Mouse (Mus musculus) bone marrow macrophage, adult 2 months (primary cell): ENCODE data around the gene Srgap1.

Source experiments
- CTCF ChIP-seq: IDR thresholded peaks from 2 replicates; pipeline ENCODE4 v1.5.1; 2012; ENCODE audit warnings: low read depth, mild to moderate bottlenecking, low read length, moderate library complexity
- POLR2A ChIP-seq: IDR thresholded peaks from 2 replicates; pipeline ENCODE4 v1.6.1; 2012; ENCODE audit warnings: mild to moderate bottlenecking, low read depth, low read length, borderline replicate concordance

DNA sequence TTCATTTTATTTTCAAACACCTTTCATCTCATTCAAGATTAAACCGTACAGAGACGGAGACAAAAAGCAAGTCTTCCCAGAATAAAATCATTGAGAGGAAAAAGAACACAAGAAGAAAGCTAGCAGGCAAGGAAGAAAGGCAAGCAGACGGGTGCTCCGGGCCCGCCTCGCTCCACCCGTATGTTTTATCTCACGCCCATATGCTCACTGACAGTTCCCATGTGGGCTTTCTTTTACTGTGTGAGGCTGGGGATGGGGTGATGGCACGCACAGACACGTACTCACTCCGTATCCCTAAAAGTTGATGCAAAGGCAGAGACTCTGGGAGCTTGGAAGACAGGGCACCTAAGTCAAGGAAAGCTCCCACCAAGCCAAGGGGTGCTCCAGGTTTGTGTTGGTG lies 90.6 kb downstream of the Srgap1 start:
- TF ChIP-seq CTCF (no peak), POLR2A (no peak)
